Mouse (Mus musculus): ENCODE results near the gene Tmem135.

DNA sequence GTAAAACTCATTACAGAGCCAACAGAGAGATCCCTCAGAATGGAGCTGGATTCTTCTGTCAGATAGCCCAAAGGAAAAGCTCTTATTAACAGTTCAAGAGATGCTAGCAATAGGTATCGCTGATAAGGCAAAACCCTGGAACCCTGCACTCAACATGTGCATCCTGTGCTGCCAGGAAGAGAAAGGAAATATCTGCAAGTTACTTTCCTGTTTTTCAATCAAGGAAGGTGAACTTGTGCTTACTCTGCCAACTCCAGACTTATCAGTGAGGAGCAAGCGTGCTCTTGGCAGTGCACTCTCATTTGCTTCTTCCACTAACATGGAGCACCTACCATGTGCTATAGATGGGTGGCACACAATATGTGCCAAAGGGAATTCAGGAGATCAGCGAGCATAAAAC is 288.4 kb downstream of the Tmem135 start:
- TF ChIP-seq POLR2A (IDR thresholded peaks at IDR 0.05; ENCODE audit: low read depth, low read length) (no peak), CTCF (IDR thresholded peaks at IDR 0.05; ENCODE audit: borderline replicate concordance, insufficient read depth, low read length) (no peak)

Data from embryonic fibroblast, embryonic 13.5 days (primary cell).